Mouse (Mus musculus) kidney, postnatal 0 days (tissue): ENCODE measurements around the gene Ushbp1. TPM values are rescaled to one million over a fixed set of nuclear protein-coding genes. Genes with fewer than 3 reads are reported as not detected.
"Not testable (repeated sequence)": the region's sequence is repeated elsewhere in the genome, so short reads cannot be mapped to it uniquely, and the experiment has no call there.

Source experiments
- ATAC-seq: fragments of 200-750 bp; cut with Nextera tagmentation; replicated peaks from 2 replicates; pipeline ENCODE4 v1.8.0; 2017; ENCODE audit warnings: low read depth, moderate number of reproducible peaks, moderate TSS enrichment, moderate library complexity; ENCODE audit not compliant: low FRiP score
- DNase-seq: peaks from one replicate; pipeline ENCODE4 v3.0.0-alpha.2; 2016; ENCODE audit warnings: low spot score
- H3K27ac ChIP-seq: fragments of 300-500 bp; sonication (generic); 2 replicates; pipeline ENCODE4 v1.5.1; 2014; ENCODE audit warnings: mild to moderate bottlenecking
- H3K27me3 ChIP-seq: fragments of 300-500 bp; sonication (generic); 2 replicates; pipeline ENCODE4 v1.6.1; 2014; ENCODE audit warnings: low read length, mixed read lengths; ENCODE audit not compliant: insufficient read depth
- H3K36me3 ChIP-seq: fragments of 300-500 bp; sonication (generic); 2 replicates; pipeline ENCODE4 v1.6.1; 2014; ENCODE audit warnings: low read length, mixed read lengths; ENCODE audit not compliant: insufficient read depth
- H3K4me1 ChIP-seq: fragments of 300-500 bp; sonication (generic); replicated peaks from 2 replicates; pipeline ENCODE4 v1.6.1; 2014; ENCODE audit warnings: antibody characterized with exemption, low read length, mixed read lengths; ENCODE audit not compliant: insufficient read depth
- H3K4me2 ChIP-seq: fragments of 300-500 bp; sonication (generic); 2 replicates; pipeline ENCODE4 v1.6.1; 2014; ENCODE audit warnings: mild to moderate bottlenecking, low read length, moderate library complexity, mixed read lengths
- H3K4me3 ChIP-seq: fragments of 300-500 bp; sonication (generic); replicated peaks from 2 replicates; pipeline ENCODE4 v1.5.1; 2014; ENCODE audit warnings: low read depth, low read length
- H3K9ac ChIP-seq: fragments of 300-500 bp; sonication (generic); 2 replicates; pipeline ENCODE4 v1.6.1; 2014; ENCODE audit warnings: low read depth, low read length
- H3K9me3 ChIP-seq: fragments of 300-500 bp; sonication (generic); replicated peaks from 2 replicates; pipeline ENCODE4 v1.6.1; 2016; ENCODE audit warnings: low read length, inconsistent platforms, mixed read lengths
- CTCF ChIP-seq: IDR thresholded peaks from 2 replicates; pipeline ENCODE4 v1.5.1; 2016; ENCODE audit warnings: antibody characterized with exemption, low read depth, mild to moderate bottlenecking, moderate library complexity
- WGBS: fragments of 180-500 bp; shearing (Covaris S2); extraction: QIAGEN DNeasy Blood & Tissue Kit; methylation state at CpG from one replicate; pipeline ENCODE4 v1.1.7; 2014; 5-methylcytosine and 5-hydroxymethylcytosine counted together
- polyA plus RNA-seq: library from polyadenylated mRNA; unstranded; fragments of >200 nt; fragmentation: Nextera tagmentation; extraction: Ambion mirVana; gene quantifications from 2 replicates; pipeline ENCODE4 v1.2.1, GENCODE M21; 2015

Ushbp1 gene
- polyA plus RNA-seq, 1 experiment from 2014 or later, result 18.8 TPM

DNA sequence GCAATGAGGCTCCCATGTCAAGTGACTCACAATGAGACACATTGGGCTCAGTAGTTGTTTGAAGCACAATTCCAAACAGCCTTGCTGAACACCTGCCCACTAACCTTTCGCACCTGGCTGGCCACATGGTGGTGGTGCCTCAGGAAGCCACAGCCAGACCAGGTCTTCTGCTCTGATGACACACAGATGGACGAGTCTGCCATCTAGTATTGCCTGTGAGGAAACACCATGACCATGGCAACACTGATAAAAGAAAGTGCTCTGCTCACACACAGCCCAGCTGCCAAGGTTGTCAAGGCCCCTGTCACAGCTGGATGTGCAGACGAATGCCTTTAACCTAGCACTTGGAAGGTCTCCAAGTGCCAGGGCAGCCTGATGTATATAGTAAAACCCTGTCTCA is 44.5 kb downstream of the Ushbp1 start:
- Histone ChIP-seq H3K36me3 (peaks cover 70% of the 10 kb centered on the region), H3K4me1 (no peaks in the 10 kb centered on the region), H3K9me3 (no peaks in the 10 kb centered on the region), H3K4me2 (no peak overlapping the region), H3K27ac (no peak overlapping the region), H3K9ac (no peak overlapping the region), H3K27me3 (no peaks in the 10 kb centered on the region), H3K4me3 (no peak overlapping the region)
- ATAC-seq (no peak), DNase-seq (no peak)
- 74% methylated on average over 3 of the region's 3 CpGs for WGBS
- TF ChIP-seq CTCF, result no peak

DNA sequence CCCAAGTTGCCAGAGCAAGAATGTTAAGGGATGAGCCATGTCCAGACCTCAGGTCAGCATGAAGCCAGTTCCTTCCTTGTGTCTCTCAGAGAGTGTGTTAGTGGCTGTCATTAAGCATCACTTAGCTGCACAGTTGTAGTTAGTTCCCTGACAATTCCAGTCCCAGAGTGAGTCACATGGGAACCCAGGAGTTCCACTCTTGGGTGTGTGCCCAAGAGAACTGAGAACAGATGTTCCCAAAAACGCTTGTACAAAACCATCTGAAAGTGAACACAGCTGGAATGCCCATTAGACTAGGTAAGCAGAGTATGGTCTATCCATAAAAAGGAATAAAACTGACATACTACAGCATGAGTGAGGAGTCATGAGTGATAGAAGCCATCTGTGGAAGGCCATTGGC is 49.0 kb downstream of the Ushbp1 start:
- Histone ChIP-seq H3K4me3 (no peak overlapping the region), H3K4me2 (no peak overlapping the region), H3K27ac (no peak overlapping the region), H3K36me3 (peaks cover 73% of the 10 kb centered on the region), H3K27me3 (no peaks in the 10 kb centered on the region), H3K9me3 (no peaks in the 10 kb centered on the region), H3K9ac (no peak overlapping the region), H3K4me1 (no peaks in the 10 kb centered on the region)
- no peak for TF ChIP-seq CTCF
- DNase-seq (no peak), ATAC-seq (no peak)
- WGBS, result 72% methylated on average over 1 of the region's 1 CpGs

- Histone ChIP-seq H3K36me3 (peaks cover 43% of the 10 kb centered on the region), H3K4me1 (no peaks in the 10 kb centered on the region), H3K9ac (no peak overlapping the region), H3K27me3 (no peaks in the 10 kb centered on the region), H3K27ac (no peak overlapping the region), H3K4me3 (no peak overlapping the region), H3K4me2 (no peak overlapping the region), H3K9me3 (no peaks in the 10 kb centered on the region)
- DNase-seq (peak; percentile 57), ATAC-seq (no peak)
- WGBS, result 79% methylated on average over 5 of the region's 5 CpGs
- peak; percentile 68 for TF ChIP-seq CTCF
Measured at GRCm38 (mm10) chr8:71340625-71341024, 55.0 kb downstream of the Ushbp1 start.

GRCm38 (mm10) chr8:71337834-71338233 is 57.8 kb downstream of the Ushbp1 start:
- not testable (repeated sequence) for H3K4me1 ChIP-seq, H3K27me3 ChIP-seq, DNase-seq, H3K4me2 ChIP-seq, H3K4me3 ChIP-seq, ATAC-seq, H3K9ac ChIP-seq, H3K27ac ChIP-seq, H3K9me3 ChIP-seq
- 97% methylated on average over 6 of the region's 6 CpGs for WGBS
- peaks cover 30% of the 10 kb centered on the region for H3K36me3 ChIP-seq

Other genes starting within 250 kb of the Ushbp1 start
- gene Myo9b, start 123.1 kb downstream of the Ushbp1 start, polyA plus RNA-seq, result 10.0 and 11.5 TPM in 2 replicates
- gene Haus8, start 122.9 kb downstream of the Ushbp1 start, polyA plus RNA-seq, result 21.9 and 25.5 TPM in 2 replicates
- gene Use1, start 29.0 kb downstream of the Ushbp1 start, polyA plus RNA-seq, result 129 and 140 TPM in 2 replicates
- gene Ocel1, start 24.5 kb downstream of the Ushbp1 start, polyA plus RNA-seq, result 8.1 and 8.4 TPM in 2 replicates
- gene Nr2f6, start 13.8 kb downstream of the Ushbp1 start, polyA plus RNA-seq, result 110 and 138 TPM in 2 replicates
- 92.3 and 96.4 TPM in 2 replicates for gene Babam1, start 1.1 kb upstream of the Ushbp1 start, polyA plus RNA-seq
- 7.9 and 9.2 TPM in 2 replicates for gene Ankle1, start 10.2 kb upstream of the Ushbp1 start, polyA plus RNA-seq
- gene Abhd8, start 67.9 kb upstream of the Ushbp1 start, polyA plus RNA-seq, result 35.0 and 38.3 TPM in 2 replicates
- 242 and 245 TPM in 2 replicates for gene Mrpl34, start 69.2 kb upstream of the Ushbp1 start, polyA plus RNA-seq
- gene Dda1, start 73.4 kb upstream of the Ushbp1 start, polyA plus RNA-seq, result 88.0 and 93.7 TPM in 2 replicates
- 0.84 and 1.4 TPM in 2 replicates for gene Ano8, start 90.2 kb upstream of the Ushbp1 start, polyA plus RNA-seq
- 14.5 and 14.6 TPM in 2 replicates for gene Gtpbp3, start 92.3 kb upstream of the Ushbp1 start, polyA plus RNA-seq
- gene Plvap, start 116.0 kb upstream of the Ushbp1 start, polyA plus RNA-seq, result 182 and 208 TPM in 2 replicates
- 0.19 and 0.20 TPM in 2 replicates for gene Ccdc194, start 129.9 kb upstream of the Ushbp1 start, polyA plus RNA-seq
- 106 and 124 TPM in 2 replicates for gene Bst2, start 141.7 kb upstream of the Ushbp1 start, polyA plus RNA-seq
- 129 and 131 TPM in 2 replicates for gene Mvb12a, start 147.1 kb upstream of the Ushbp1 start, polyA plus RNA-seq
- gene Tmem221, start 163.1 kb upstream of the Ushbp1 start, polyA plus RNA-seq, result 17.1 and 19.1 TPM in 2 replicates
- gene Nxnl1, start 170.8 kb upstream of the Ushbp1 start, polyA plus RNA-seq, result 0.13 and 0.20 TPM in 2 replicates
- 50.5 and 53.7 TPM in 2 replicates for gene Slc27a1, start 173.1 kb upstream of the Ushbp1 start, polyA plus RNA-seq
- 279 and 296 TPM in 2 replicates for gene Pgls, start 196.4 kb upstream of the Ushbp1 start, polyA plus RNA-seq
- 2.5 and 2.8 TPM in 2 replicates for gene Fam129c, start 201.8 kb upstream of the Ushbp1 start, polyA plus RNA-seq
- 64.1 and 66.2 TPM in 2 replicates for gene Colgalt1, start 215.2 kb upstream of the Ushbp1 start, polyA plus RNA-seq